ENCODE assay signal across 15 mouse cellular contexts in genomic region chr10:68003651-68004422, GRCm38 (mm10). TPM values are rescaled to one million over a fixed set of nuclear protein-coding genes. Genes with fewer than 3 reads are reported as not detected.
DNase-seq lines count a peak whose midpoint lies in the region; ATAC-seq and TF ChIP-seq lines count a peak whose summit lies in the region.
"Had no signal": no experiment of that assay in that cellular context is flagged by ENCODE, and none has a peak within 500 bp of the region (broad histone marks: within the 10 kb centered on the region; RNA-seq: fewer than 3 reads in every experiment).

No protein-coding gene starts in this region.

- no peak for DNase-seq in lung, postnatal 36 days
- DNase-seq in gastrocnemius, postnatal 14 days, result peak; percentile 31
- DNase-seq in hindbrain, postnatal 0 days (ENCODE audit: low spot score), result no peak
- DNase-seq in retina, postnatal 1 day, result no peak
- DNase-seq: cerebellum, adult 11 months; liver; thymus, postnatal 4 days had no signal

- H3K27ac ChIP-seq in heart, embryonic 13.5 days (replicated peaks), result peak overlapping the region; percentile 28; the same call in 1 of the 2 replicates
- H3K27ac ChIP-seq in heart, embryonic 11.5 days (ENCODE audit: low read depth, low read length), result no peak overlapping the region
- peak overlapping the region; percentile 89 for H3K27ac ChIP-seq in lung, embryonic 15.5 days
- peak overlapping the region; percentile 22; the same call in 1 of the 2 replicates for H3K27ac ChIP-seq in small intestine, adult 2 months (ENCODE audit: insufficient read depth, low read depth, low read length)
- H3K27ac ChIP-seq in hindbrain, postnatal 0 days, result no peak overlapping the region
- H3K27ac ChIP-seq: forebrain, embryonic 10.5 days; hindbrain, embryonic 12.5 days; kidney, postnatal 0 days had no signal

- intact Hi-C loops in gastrocnemius, postnatal 14 days (cut with DNase I; ENCODE audit: low total_unique reads), result loop anchor here (10.0 kb wide), 1 partner anchor 281 kb away; no protein-coding TSS in a partner anchor

- H3K9ac ChIP-seq in heart, embryonic 13.5 days, result peak overlapping the region; percentile 37; the same call in 1 of the 2 replicates
- no peak overlapping the region for H3K9ac ChIP-seq in heart, embryonic 11.5 days (ENCODE audit: low read depth, low read length)
- no peak overlapping the region for H3K9ac ChIP-seq in lung, embryonic 15.5 days
- H3K9ac ChIP-seq in hindbrain, postnatal 0 days (replicated peaks; ENCODE audit: low read length), result no peak overlapping the region
- H3K9ac ChIP-seq: hindbrain, embryonic 12.5 days had no signal

- H3K9me3 ChIP-seq in heart, embryonic 13.5 days, result no peaks in the 10 kb centered on the region
- no peaks in the 10 kb centered on the region for H3K9me3 ChIP-seq in heart, embryonic 11.5 days (replicated peaks; ENCODE audit: control insufficient read depth, low read length)
- H3K9me3 ChIP-seq in lung, embryonic 15.5 days, result no peaks in the 10 kb centered on the region
- H3K9me3 ChIP-seq in hindbrain, postnatal 0 days (ENCODE audit: low read length), result no peaks in the 10 kb centered on the region
- H3K9me3 ChIP-seq: forebrain, embryonic 10.5 days; hindbrain, embryonic 12.5 days had no signal

- no peaks in the 10 kb centered on the region for H3K27me3 ChIP-seq in heart, embryonic 13.5 days (replicated peaks)
- H3K27me3 ChIP-seq in heart, embryonic 11.5 days (ENCODE audit: control insufficient read depth, insufficient read depth, low read length), result no peaks in the 10 kb centered on the region
- no peaks in the 10 kb centered on the region for H3K27me3 ChIP-seq in lung, embryonic 15.5 days
- H3K27me3 ChIP-seq in small intestine, adult 2 months (ENCODE audit: control insufficient read depth, insufficient read depth, low read length), result no peaks in the 10 kb centered on the region
- H3K27me3 ChIP-seq in hindbrain, postnatal 0 days (ENCODE audit: insufficient read depth, low read length), result no peaks in the 10 kb centered on the region
- H3K27me3 ChIP-seq: hindbrain, embryonic 12.5 days had no signal

- no peak for ATAC-seq in heart, embryonic 13.5 days (ENCODE audit: extremely low read depth, insufficient number of reproducible peaks, low FRiP score, low TSS enrichment)
- no peak for ATAC-seq in heart, embryonic 11.5 days (replicated peaks; ENCODE audit: insufficient number of reproducible peaks, low FRiP score, low TSS enrichment)
- peak; percentile 44; the same call in 1 of the 2 replicates for ATAC-seq in lung, embryonic 15.5 days (ENCODE audit: borderline replicate concordance, extremely low read depth, low FRiP score, low TSS enrichment)
- no peak for ATAC-seq in hindbrain, postnatal 0 days
- ATAC-seq: activated CD4-positive, CD25-positive, alpha-beta regulatory T cell, adult 4 months had no signal

- H3K4me3 ChIP-seq in heart, embryonic 13.5 days, result no peak overlapping the region
- H3K4me3 ChIP-seq in heart, embryonic 11.5 days (ENCODE audit: low read depth, low read length), result no peak overlapping the region
- H3K4me3 ChIP-seq in lung, embryonic 15.5 days, result no peak overlapping the region
- no peak overlapping the region for H3K4me3 ChIP-seq in small intestine, adult 2 months (ENCODE audit: low read depth, low read length)
- H3K4me3 ChIP-seq in hindbrain, postnatal 0 days (ENCODE audit: low read length), result no peak overlapping the region
- H3K4me3 ChIP-seq: forebrain, embryonic 10.5 days; hindbrain, embryonic 12.5 days had no signal

- no peak for TF ChIP-seq CTCF in small intestine, adult 2 months (IDR thresholded peaks at IDR 0.05; ENCODE audit: extremely low read depth, insufficient read length, insufficient replicate concordance, low read depth, low read length)
- TF ChIP-seq CTCF in hindbrain, postnatal 0 days (IDR thresholded peaks at IDR 0.05; ENCODE audit: low read depth), result no peak

- no peak for TF ChIP-seq POLR2A in small intestine, adult 2 months (IDR thresholded peaks at IDR 0.05; ENCODE audit: low read depth, low read length)

- peaks cover 8% of the 10 kb centered on the region; the same call in 1 of the 2 replicates for H3K36me3 ChIP-seq in heart, embryonic 13.5 days
- no peaks in the 10 kb centered on the region for H3K36me3 ChIP-seq in heart, embryonic 11.5 days (ENCODE audit: control insufficient read depth, insufficient read depth, low read length)
- no peaks in the 10 kb centered on the region for H3K36me3 ChIP-seq in lung, embryonic 15.5 days
- no peaks in the 10 kb centered on the region for H3K36me3 ChIP-seq in small intestine, adult 2 months (ENCODE audit: control insufficient read depth, insufficient read depth, low read length)
- no peaks in the 10 kb centered on the region for H3K36me3 ChIP-seq in hindbrain, postnatal 0 days (ENCODE audit: insufficient read depth, low read length)
- H3K36me3 ChIP-seq: hindbrain, embryonic 12.5 days had no signal

- WGBS in heart, embryonic 13.5 days, result 63% methylated on average over 18 of the region's 18 CpGs
- WGBS in heart, embryonic 11.5 days (ENCODE audit: insufficient replicate concordance), result 74% methylated on average over 18 of the region's 18 CpGs
- WGBS in lung, embryonic 15.5 days, result 36% methylated on average over 18 of the region's 18 CpGs
- WGBS in small intestine, adult 2 months, result 81% methylated on average over 18 of the region's 18 CpGs
- WGBS in hindbrain, postnatal 0 days, result 82% methylated on average over 18 of the region's 18 CpGs

- H3K4me2 ChIP-seq in heart, embryonic 13.5 days, result peak overlapping the region; percentile 28
- H3K4me2 ChIP-seq in heart, embryonic 11.5 days, result no peak overlapping the region
- 0 out of 2 replicates have a peak overlapping the region, but pooled peaks have one; percentile 7 for H3K4me2 ChIP-seq in lung, embryonic 15.5 days
- no peak overlapping the region for H3K4me2 ChIP-seq in hindbrain, postnatal 0 days (ENCODE audit: low read depth, low read length)
- H3K4me2 ChIP-seq: hindbrain, embryonic 12.5 days had no signal

- peaks cover 31% of the 10 kb centered on the region for H3K4me1 ChIP-seq in heart, embryonic 13.5 days
- no peaks in the 10 kb centered on the region; the same call in 1 of the 2 replicates for H3K4me1 ChIP-seq in heart, embryonic 11.5 days (ENCODE audit: control insufficient read depth, insufficient read depth, low read length)
- H3K4me1 ChIP-seq in lung, embryonic 15.5 days, result peaks cover 21% of the 10 kb centered on the region
- no peaks in the 10 kb centered on the region; the same call in 1 of the 2 replicates for H3K4me1 ChIP-seq in small intestine, adult 2 months (ENCODE audit: control insufficient read depth, insufficient read depth, insufficient read length, low read length)
- no peaks in the 10 kb centered on the region; the same call in 1 of the 2 replicates for H3K4me1 ChIP-seq in hindbrain, postnatal 0 days (ENCODE audit: insufficient read depth, low read length)
- H3K4me1 ChIP-seq: forebrain, embryonic 10.5 days had no signal

RNA-seq across cellular contexts. Expression of gene Rtkn2, which starts 24.5 kb away (rescaled TPM):
- polyA plus RNA-seq in heart, embryonic 13.5 days (2015; fragmentation: Nextera tagmentation; extraction: Ambion mirVana), result 6.0 and 6.7 TPM in 2 replicates
- 6.5 and 7.2 TPM in 2 replicates for polyA plus RNA-seq in heart, embryonic 11.5 days (2014; fragmentation: Nextera tagmentation; extraction: Ambion mirVana)
- 15.1 and 16.1 TPM in 2 replicates for polyA plus RNA-seq in lung, embryonic 15.5 days (2015; fragmentation: Nextera tagmentation; extraction: Ambion mirVana)
- total RNA-seq in gastrocnemius, postnatal 14 days (2021), result 1 to 10 TPM; 1.1 to 1.8 TPM
- polyA plus RNA-seq in small intestine, adult 2 months (2012; rRNA removed), result 0.06 TPM in 1 of 2 replicates, not detected in the other
- 3.3 and 6.4 TPM in 2 replicates for total RNA-seq in hindbrain, postnatal 0 days (2014; rRNA removed)
- 5.4 and 5.6 TPM in 2 replicates for polyA plus RNA-seq in hindbrain, postnatal 0 days (2015; fragmentation: Nextera tagmentation; extraction: Ambion mirVana)

Comparison
In these comparisons a context has a peak if more than half of its experiments do, and no peak if none do; other contexts are left out.
1. H3K27ac ChIP-seq: peak in heart, embryonic 13.5 days (single experiment), lung, embryonic 15.5 days (single experiment) and small intestine, adult 2 months (single experiment); none in heart, embryonic 11.5 days (single experiment) and hindbrain, postnatal 0 days (single experiment).
2. H3K4me2 ChIP-seq: peak in heart, embryonic 13.5 days (single experiment) and lung, embryonic 15.5 days (single experiment); none in heart, embryonic 11.5 days (single experiment) and hindbrain, postnatal 0 days (single experiment).